Mouse (Mus musculus) ovary, postnatal 36 days (tissue): ENCODE measurements at regions not wholly inside any gene's neighbourhood (a gene's known extent, or its start where the extent isn't known, plus 50 kb on each side); places are given as distances from the start of the nearest gene placed in this dataset.
A peak's percentile ranks its signal among the peaks of the same experiment; 100 is the strongest.

Experiments
- DNase-seq: peaks from one replicate; pipeline ENCODE4 v3.0.0; 2022; ENCODE audit warnings: low spot score, mixed read lengths

DNA sequence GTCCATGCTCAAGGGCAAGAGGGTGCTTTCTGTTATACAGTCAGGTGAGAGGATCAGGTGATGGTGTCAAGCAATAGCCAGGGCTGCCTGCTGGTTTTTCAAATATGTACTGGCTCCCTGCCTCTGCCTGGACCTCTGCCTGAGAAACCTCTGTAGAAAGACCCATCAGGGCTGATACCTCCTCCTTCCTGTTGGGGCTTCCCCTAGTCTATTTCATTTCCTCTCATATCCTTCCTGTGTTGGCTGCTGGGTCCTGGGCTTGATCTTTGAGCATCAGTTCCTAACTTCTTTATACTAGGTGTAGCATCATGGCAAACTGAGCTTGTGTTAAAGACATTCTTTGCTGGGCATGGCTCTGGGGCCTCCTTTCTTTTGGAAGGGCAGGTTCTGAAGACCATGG, 89.5 kb downstream of the Tmem38b start:
- no peak for DNase-seq

DNA sequence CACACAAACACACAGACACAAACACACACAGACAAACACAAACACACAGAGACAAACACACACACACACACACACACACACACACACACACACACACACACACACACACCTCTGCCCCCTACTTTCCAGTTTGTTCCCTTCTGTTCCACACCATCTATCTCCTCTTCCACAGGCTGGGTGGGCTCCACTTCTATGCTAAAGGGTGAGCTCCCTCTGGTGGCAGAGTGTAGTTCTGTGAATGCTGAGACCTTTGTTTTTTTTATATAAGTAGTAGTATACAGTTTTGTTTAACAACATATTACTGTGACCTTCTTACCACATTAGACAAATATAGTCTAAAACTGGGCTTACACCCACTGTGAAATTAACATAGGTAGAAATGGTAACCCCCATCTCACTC, 93.3 kb downstream of the Tmem38b start:
- DNase-seq: peak; percentile 22

DNA sequence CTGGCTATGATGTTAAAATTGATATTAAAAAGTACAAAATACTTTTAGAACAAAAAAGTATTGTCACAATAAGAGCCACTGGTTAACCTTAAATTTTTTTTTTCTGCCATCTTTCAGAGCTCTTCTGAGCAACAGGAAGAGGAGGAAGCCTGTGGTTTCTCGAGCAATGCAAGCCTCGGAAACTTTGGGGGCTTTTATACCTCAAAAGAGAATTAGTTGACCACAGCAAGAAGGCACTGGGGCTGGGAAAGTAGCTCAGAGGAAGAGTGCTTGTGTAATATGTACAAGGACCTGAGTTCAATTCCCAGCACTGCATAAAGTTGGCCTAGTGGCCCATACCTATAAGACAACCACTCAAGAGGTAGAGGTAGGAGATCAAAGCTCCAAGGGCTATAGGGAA, 94.7 kb downstream of the Tmem38b start:
- DNase-seq: no peak

DNA sequence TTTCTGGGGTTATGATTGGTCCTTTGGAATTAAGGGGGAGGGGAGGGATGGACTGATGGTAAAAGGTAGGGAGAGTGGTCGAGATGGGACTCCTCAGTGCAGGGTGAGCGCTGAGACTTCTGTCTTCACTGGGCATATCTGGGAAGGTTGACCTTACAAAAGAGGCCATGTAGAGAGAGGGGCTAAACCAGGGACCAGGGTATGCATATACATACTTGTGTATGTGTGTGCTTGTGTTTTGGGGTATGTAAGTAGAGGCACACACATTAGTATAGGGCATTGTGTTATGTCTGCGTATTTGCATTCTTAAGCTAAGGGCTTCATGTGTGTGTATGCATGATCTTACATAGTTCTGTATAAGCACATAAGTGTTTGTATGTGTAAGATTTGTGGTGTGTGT, 105.2 kb downstream of the Tmem38b start:
- DNase-seq: no peak

DNA sequence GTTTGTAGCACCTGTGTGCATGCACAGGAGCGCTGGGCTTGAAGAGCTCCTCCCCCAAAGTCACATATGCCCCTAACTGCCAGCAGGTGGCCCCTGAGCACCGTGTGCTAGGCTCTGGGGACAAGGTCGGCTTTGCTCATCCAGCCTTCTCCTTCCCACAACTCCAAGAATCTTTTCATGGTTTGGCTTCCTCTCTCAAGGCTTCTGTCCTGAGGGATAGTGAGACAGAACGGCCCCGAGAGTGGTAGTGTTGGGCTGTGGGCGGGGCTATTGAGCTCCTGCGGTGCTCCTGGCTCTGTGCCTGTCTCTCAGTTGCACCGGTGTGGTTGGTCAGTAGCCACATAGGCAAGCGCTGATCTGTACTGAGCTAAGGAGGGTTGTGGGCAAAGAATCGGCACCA, 105.7 kb downstream of the Tmem38b start:
- DNase-seq: peak; percentile 45

DNA sequence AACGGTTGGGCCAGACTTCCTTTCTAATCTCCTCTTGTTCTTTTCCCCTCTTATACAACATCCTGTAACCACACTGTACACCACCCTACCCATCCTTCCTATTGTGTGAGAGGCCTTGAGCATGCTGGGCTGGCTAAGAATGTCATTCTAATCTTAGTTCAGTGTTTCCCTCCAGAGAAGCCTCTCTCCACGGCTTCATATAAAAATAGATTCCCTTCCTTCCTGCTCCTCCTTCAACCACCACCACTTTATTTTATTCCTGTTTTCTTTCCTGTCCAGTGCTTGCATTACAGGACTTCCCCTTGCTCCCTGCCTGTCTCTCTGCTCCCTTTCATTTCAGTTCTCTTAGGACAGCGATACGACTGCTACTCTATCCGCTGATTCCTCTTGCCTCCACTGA, 109.5 kb downstream of the Tmem38b start:
- no peak for DNase-seq

DNA sequence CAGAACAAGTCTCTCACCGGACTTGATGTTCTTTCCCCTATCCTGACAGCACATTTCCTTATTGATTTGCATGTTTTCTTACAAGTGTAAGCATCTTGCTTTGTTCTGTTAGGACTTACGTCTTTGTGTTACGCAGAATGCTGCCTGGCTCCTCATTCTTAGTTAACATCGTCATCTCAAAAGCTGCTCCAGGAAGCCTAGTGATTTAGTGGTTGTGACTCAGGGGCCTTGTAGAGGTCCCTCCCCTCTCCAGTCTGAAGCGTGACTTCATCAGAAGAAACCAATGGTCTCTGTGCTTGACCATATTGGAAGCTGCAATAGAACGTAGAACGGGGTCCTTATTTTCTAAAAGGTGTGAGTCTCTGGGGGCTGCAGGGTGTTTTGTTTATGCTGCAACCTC, 122.9 kb downstream of the Tmem38b start:
- DNase-seq: no peak

DNA sequence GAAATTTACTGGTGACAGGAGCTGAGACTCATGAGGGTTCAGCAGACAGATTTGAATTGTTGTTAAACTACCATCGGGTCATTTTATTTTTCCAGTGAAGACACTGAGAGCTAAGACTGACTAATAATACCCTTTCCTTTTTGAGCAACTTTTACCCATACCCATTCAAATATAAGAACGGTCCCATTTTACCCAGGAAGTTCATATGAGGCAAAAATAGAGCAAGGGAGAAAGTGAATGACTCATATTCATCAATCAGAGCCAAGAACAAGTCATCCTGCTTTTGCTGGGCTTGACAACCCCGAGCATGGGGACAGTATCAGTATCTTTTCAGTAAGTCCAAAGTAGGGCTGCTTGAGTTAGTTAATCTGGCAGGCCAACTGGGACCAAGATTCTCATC, 123.3 kb downstream of the Tmem38b start:
- no peak for DNase-seq

DNA sequence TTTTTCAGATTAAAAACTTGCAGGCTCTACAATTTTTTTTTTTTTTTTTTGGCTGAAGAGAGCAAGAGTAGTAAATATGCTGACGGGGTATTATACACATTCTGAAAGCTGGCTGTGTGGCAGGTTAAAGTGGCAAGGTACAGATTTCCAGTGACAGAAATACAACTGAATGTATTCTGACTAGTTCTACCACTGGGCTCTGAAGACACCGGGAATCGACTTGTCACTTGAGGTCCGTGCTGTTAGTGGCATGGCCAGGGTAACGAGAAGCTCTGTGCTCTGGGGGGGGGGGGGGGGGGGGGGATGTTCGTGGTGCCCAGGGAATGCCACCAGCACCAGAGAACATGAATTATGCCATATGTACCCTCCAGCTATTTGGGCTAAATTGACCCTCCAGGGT, 124.7 kb downstream of the Tmem38b start:
- DNase-seq: no peak

DNA sequence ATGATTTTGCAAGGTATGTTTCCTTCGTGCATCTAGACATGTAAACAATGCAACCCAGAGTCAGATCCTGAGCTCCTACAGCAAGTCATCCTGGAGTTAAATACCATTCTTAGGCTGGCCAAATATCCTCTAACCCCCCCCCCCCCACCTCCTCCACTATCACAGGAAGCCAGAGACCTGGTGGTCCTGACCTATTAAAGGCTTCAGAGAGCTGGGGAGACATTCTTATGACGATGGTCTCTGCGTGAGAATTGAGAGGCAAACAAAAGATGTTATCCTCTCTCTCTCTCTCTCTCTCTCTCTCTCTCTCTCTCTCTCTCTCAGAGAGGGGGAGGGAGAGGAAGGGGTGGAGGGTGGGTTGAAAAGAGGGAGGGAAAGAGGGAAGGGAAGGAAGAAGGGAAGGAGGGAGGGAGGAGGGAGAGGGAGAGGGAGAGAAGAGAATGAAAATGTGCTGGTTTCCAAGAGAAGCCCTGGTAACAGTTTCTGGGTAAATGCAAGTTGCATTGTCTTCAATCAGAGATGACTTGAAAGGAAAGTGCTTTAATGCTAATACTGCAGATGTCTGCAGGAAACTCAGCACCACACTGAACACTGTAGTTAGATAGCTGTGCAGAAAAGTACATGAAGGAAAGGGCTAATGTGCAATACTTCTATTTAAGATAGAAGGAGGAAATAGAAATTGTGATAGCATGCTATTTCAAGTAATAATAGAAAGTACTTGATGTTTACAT, 125.3 kb downstream of the Tmem38b start:
- DNase-seq: no peak

DNA sequence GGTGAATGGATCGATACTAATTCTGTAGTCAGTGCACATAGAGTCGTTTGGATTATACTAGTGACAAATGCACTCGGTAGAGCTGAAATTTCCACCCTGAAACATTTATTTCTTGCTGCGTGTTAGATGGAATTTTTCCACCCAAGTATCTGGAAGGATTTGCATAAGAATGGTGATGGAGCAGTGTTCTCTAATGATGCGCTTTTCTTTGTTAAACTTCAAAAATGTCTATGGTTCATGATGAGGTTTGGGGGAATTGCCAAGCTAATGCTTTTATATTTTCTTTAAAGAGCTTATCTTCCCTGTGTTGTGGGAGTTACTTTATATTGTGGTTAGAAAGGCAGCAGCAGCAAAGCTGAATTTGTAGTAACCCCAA, 125.9 kb downstream of the Tmem38b start:
- no peak for DNase-seq

DNA sequence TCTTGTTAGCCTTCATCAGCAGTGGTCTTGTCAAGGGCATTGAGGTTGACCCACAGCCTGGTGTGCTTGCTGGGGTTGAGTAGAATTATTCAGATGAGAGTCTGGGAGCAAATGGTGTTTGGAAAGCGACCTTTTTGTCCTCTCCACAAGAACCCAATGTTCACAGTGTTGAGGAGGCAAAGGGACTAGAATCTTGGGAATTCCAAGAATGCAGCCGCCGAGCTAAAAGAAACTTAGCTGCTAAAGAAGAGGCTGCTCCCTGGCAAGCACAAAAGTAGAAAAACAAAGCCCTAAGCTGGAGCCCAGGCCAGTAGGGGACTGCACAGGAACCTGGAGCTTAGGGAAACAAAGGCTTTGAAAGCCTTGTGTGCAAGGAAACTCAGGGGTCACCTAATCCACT, 126.4 kb downstream of the Tmem38b start:
- no peak for DNase-seq

DNA sequence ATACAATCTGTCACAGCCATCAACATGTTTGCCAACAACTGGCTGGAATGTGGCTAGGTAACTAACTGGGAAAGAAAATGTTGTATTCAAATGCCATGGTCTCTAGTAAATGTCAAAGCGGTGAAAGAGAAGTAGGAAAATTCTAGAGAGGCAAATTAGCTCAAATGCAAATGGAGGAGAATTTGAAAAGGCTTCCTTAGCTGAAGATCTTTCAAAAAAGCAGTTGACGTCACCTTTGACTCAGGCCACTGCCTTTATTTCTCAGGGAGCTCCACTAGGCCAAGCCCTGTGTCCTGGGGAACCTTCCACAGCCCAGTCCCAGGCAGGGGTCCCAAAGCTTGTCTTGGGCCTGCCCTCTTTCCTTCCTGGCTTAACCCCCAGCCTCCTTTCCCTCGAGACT, 136.6 kb downstream of the Tmem38b start:
- DNase-seq: no peak

DNA sequence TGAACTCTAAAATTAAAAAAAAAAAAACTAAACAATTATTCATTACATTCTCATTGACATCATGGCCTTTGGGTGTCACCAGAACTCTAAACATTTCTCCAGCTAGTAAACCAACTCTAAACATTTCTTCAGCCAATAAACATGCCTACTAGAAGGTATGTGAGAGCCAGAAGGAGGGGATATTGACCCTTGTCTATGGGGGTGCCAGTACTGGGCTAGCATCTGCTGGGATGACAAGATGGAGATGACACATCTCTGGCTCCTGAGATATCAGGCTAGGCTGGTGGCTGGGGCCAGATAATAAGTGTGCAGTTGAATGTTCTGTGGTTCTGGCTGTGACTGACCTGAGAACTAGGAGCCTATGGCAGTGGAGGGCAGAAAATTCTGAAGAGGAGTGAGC, 144.6 kb downstream of the Tmem38b start:
- DNase-seq: no peak

DNA sequence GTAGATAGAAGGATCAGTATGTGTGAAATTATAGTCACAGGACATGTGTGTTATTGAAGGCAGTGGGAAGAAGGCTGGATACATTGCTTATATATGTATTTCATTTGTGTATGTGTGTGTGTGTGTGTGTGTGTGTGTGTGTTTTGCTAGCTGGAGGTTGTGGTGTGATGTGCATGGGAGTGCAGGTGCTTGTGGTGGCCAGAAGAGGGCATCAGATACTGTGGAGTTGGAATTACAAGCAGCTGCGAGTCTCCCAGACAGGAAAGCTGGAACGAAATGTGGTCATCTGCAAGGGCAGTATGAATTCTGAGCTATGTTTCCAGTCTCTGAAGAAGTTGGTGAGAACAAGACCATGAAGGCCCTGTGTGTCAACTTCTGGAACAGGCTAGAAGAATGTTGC, 145.1 kb downstream of the Tmem38b start:
- DNase-seq: no peak

DNA sequence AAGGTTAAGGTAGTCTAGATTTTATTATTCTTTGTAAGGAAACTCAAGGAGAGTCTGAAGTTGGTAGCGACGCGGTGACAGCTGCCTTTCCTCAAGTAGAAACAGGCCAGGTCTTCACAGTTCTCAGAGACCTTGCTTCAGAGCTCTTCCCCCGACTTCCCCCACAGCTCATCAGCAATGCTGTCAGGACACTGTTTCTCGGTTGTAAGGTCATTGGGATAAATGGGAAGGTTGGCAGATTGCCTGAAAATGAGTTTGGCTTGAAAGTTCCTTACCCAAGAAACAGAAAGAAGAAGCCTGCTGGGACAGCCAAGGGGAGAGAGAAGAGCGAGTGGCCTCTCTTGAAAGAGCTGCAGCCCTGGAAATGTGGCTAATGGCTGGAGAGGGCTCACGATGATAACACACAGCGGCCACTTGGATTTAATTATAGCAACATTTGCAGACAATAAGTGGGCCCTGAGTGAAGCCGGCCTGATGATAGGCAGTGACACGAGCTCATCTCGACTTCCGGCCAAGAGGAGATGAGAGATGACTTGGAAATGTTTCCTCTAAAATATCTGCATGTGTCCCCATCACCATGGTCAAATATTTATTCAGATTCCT, 150.3 kb downstream of the Tmem38b start:
- DNase-seq: peak; percentile 7

DNA sequence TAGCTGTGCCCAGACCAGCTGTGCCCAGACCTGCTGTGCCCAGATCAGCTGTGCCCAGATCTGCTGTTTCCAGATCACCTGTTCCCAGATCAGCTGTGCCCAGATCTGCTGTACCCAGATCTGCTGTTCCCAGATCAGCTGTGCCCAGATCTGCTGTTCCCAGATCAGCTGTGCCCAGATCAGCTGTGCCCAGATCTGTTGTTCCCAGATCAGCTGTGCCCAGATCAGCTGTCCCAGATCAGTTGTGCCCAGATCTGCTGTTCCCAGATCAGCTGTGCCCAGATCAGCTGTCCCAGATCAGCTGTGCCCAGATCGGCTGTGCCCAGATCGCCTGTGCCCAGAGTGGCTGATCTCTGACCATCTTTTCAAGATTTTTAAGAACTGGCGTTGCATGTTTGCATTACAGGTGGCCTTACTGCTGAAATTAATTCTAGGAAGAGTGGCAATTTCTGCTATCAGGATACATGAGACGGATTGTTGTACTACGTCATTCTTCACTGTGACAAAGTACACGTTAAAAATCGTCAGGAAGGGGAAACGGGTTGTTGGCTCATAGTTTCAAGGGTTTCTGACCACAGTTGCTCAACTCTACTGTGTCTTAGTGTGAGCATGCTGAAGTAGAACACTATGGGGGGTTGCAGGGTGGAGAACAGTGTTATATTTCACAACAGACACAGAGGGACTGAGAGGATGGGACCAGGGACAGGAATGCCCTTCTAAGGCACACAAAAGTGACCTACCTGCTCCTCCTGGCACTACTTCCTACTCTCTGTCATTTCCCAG, 160.9 kb downstream of the Tmem38b start:
- DNase-seq: no peak

DNA sequence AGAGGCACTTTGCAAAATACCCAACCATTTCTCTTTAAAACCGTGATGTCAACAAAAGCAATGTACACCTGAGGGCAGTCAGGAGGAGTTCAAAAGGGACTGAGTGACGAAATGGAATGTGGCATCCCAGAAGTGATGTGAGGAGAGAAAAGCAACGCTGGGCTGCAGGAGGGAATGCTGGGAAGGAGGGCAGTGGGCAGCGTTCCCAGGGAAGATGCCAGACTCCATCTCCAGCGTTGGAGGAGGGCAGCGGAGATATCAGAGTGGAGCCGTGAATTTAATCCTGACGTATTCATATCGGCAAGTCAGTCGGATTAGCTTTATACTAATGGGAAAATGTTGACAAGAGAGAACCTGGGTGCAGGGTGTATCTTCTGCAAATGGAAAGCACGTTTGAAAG, 161.7 kb downstream of the Tmem38b start:
- DNase-seq: no peak

DNA sequence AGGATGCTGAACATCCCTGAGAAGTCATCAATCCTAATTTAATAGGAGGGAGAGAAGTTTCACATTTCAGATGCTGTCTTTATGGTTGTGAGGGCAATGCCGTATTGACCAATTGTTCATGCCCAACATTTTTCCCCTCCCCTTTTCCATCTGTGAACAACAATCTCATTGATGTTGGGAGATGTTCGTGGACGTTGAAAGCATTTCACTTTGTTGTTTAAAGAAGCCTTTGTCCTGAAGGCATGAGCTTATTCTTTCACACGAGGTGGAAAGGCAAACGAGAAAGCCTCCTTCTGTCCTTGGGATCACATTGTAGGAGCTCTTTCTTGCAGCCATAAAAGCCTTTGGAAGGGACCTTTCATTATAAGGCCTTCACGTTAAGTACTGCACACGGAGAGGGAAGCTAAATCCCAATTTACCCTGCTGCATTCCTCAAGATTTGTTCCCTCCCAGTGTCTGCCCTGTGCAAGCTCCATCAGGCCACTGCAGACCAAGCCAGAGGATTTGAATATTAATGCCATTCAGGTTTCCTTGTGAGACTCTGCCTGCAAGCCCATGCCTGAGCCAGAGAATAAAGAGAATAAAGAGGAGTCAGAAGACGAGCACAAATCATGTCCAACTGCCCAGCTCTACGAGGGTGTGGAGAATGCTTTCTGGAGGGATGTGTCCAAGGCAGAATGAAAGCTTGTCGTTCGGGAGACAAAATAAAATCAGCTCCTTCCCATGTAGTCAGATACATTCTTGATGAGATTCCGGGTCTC, 195.4 kb downstream of the Tmem38b start:
- DNase-seq: no peak

DNA sequence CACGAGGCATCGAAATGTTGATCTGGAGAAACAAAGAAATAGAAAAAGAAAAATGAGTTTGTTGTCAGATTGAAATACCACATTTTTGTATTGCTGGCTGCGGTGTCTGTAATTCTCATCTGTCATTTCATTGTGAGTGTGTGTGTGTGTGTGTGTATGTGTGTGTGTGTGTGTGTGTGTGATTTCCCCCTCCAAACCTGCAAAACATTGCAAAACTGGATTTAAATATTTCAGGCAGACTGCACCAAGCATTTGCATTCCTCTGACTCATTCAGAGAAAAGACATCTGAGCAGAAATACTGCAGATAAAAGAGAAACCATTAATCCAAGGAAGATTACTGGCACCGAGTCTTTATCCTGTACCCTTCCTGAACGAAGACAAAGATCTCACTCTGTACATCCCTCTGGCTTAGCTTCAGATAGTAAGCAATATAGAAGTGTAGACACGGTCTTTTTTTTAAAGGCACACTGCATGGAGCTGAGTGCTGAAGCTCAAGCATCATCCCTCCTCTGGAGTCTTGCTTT, 196.1 kb downstream of the Tmem38b start:
- no peak for DNase-seq

DNA sequence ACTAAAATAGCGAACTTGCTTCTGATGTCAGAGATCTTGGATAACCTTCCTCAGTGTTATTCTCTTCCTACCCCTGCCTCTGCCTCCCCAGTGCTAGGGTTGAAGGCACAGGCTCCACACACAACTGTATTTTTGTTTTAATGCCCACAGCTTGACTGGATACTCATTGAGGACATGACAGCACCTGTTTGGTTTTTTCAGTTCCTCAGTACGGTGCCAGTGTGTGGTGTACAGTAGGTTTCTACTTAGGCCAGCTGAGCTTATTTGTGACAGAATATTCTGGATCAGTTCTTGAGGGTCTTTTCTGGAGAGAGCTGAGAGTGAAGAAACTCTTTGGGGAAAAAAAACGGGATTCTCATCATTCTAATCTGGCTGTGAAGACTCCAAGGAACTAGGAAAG, 201.1 kb downstream of the Tmem38b start:
- no peak for DNase-seq

DNA sequence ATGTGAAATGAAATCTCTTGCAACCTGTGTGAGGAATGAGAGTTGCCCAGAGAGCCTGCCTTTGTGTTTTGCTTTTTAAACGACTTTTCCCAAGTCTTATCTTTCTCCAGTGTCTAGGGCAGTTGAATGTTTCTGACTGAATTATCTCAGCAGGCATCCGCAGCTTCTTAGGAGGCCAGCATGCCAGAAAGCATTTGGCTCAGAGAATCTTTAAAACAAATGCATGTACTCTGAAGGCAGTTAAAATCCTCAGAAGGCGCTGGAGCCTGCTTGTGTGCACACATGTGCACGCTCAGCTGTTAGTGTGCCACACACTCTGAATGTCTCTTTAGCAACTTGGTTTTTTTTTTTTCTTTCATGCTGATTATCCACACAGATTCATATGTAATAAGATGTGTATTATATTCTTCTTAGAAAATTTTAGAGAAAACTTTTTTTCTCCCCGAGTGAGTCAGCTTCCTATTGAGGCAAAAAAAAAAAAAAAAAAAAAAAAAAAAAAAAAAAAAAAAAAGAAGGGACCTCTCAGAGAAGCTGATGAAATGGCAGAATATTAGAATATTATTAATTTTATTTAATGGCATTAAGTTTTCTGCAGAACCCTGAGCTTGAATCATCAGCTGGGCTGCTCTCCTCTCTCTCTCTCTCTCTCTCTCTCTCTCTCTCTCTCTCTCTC, 201.9 kb downstream of the Tmem38b start:
- no peak for DNase-seq
